Mouse (Mus musculus) forebrain, embryonic 13.5 days (tissue): ENCODE data around the gene Akr1b10. TPM values are rescaled to one million over a fixed set of nuclear protein-coding genes. Genes with fewer than 3 reads are reported as not detected.
A peak's percentile ranks its signal among the peaks of the same experiment; 100 is the strongest.
"Not testable (repeated sequence)": the region's sequence is repeated elsewhere in the genome, so short reads cannot be mapped to it uniquely, and the experiment has no call there.

ENCODE experiments used
- ATAC-seq: fragments of 200-750 bp; cut with Nextera tagmentation; 2 replicates; pipeline ENCODE4 v1.8.0; 2017
- H3K27ac ChIP-seq: fragments of 300-500 bp; sonication (generic); 2 replicates; pipeline ENCODE4 v1.5.1; 2015; ENCODE audit warnings: inconsistent platforms, mild to moderate bottlenecking, moderate library complexity
- H3K27me3 ChIP-seq: fragments of 300-500 bp; sonication (generic); 2 replicates; pipeline ENCODE4 v1.6.1; 2015; ENCODE audit warnings: mild to moderate bottlenecking, inconsistent platforms
- H3K36me3 ChIP-seq: fragments of 300-500 bp; sonication (generic); 2 replicates; pipeline ENCODE4 v1.6.1; 2015; ENCODE audit warnings: mild to moderate bottlenecking, inconsistent platforms; ENCODE audit not compliant: poor library complexity, severe bottlenecking
- H3K4me1 ChIP-seq: fragments of 300-500 bp; sonication (generic); 2 replicates; pipeline ENCODE4 v1.6.1; 2015; ENCODE audit warnings: inconsistent platforms
- H3K4me2 ChIP-seq: fragments of 300-500 bp; sonication (generic); 2 replicates; pipeline ENCODE4 v1.6.1; 2015; ENCODE audit warnings: inconsistent platforms, mild to moderate bottlenecking, moderate library complexity
- H3K4me3 ChIP-seq: fragments of 300-500 bp; sonication (generic); 2 replicates; pipeline ENCODE4 v1.5.1; 2015; ENCODE audit warnings: mild to moderate bottlenecking, inconsistent platforms
- H3K9ac ChIP-seq: fragments of 300-500 bp; sonication (generic); 2 replicates; pipeline ENCODE4 v1.6.1; 2015; ENCODE audit warnings: mild to moderate bottlenecking, inconsistent platforms
- H3K9me3 ChIP-seq: fragments of 300-500 bp; sonication (generic); replicated peaks from 2 replicates; pipeline ENCODE4 v1.6.1; 2016; ENCODE audit warnings: inconsistent platforms
- WGBS: fragments of 180-500 bp; shearing (Covaris S2); methylation state at CpG from one replicate; pipeline ENCODE4 v1.1.7; 2015; 5-methylcytosine and 5-hydroxymethylcytosine counted together
- polyA plus RNA-seq: library from polyadenylated mRNA; unstranded; fragments of >200 nt; fragmentation: Nextera tagmentation; extraction: Ambion mirVana; gene quantifications from 2 replicates; pipeline ENCODE4 v1.2.1, GENCODE M21; 2015

The Akr1b10 gene
- polyA plus RNA-seq, 1 experiment from 2014 or later = 7.1 TPM

DNA sequence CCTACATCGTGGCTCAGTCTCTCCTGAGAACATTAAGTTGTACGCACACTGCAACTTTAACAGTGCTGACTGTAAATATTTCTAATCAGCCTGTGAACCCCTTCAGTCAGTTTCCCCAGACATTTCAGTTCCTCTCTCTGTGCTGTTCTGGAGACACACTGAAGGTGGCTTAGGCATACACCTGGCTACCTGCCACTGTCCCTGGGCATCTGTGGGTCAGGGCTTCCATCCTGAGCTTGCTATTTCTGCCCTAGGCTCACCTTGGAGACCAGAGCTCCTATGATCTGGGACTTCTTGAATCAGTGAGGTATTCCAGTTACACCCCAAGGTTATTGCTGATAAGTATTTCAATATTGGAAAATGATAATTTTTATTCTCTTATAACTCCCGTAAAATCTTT lies 31.6 kb upstream of the Akr1b10 start:
- Histone ChIP-seq H3K4me3 (no peak overlapping the region), H3K4me1 (peaks cover 8% of the 10 kb centered on the region; the same call in 1 of the 2 replicates), H3K36me3 (no peaks in the 10 kb centered on the region), H3K27me3 (no peaks in the 10 kb centered on the region), H3K9me3 (no peaks in the 10 kb centered on the region), H3K9ac (no peak overlapping the region), H3K27ac (no peak overlapping the region), H3K4me2 (no peak overlapping the region)
- no peak for ATAC-seq
- 95% methylated on average over 3 of the region's 3 CpGs for WGBS

DNA sequence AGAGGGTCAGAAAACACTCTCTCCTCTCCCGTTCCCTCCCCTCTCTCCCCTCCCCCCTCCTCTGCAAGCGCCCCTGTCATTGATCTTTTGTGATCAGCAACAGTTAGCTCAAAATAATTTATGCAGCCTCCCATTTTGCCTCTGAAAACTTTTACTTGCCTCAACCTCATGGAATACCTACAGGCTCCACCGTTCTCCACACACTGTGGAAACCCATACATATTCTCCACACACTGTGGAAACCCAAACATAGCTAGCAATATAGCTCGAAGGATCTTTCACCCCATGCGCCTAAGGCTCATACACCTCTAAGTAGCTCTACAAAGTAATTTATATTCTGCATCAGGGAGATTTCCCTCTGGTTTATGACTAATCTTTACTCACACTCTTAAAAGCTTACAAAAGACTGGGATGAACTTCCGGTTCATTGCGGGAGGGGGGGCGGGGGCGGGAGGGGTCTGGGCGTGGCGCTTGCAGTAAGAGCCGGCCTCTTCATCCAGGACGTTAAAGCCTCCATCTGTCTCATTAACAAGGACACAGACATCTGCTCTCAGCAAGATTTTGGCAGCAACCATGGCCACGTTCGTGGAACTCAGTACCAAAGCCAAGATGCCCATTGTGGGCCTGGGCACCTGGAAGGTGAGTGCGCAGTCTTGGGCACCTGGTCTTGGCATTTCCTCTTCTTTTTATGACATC lies 30.2 kb upstream of the Akr1b10 start, which contains the start of gene Akr1b8:
Gene Akr1b8 (plus strand): TSS at position 462 of the 696 bp plus-strand sequence.
- H3K27me3 ChIP-seq = no peaks in the 10 kb centered on the region
- peak within 1 kb of the TSS; percentile 11; the same call in 1 of the 2 replicates for H3K4me3 ChIP-seq
- H3K4me1 ChIP-seq = peaks cover 8% of the 10 kb centered on the region; the same call in 1 of the 2 replicates
- no peaks in the 10 kb centered on the region for H3K9me3 ChIP-seq
- H3K36me3 ChIP-seq = no peaks in the 10 kb centered on the region
- no peak within 1 kb of the TSS; the same call in 1 of the 2 replicates for H3K27ac ChIP-seq
- H3K4me2 ChIP-seq = peak within 1 kb of the TSS; percentile 42
- no peak within 1 kb of the TSS for H3K9ac ChIP-seq
- 13% methylated on average over 16 of the region's 16 CpGs for WGBS
- peak; percentile 41; the same call in 1 of the 2 replicates for ATAC-seq

DNA sequence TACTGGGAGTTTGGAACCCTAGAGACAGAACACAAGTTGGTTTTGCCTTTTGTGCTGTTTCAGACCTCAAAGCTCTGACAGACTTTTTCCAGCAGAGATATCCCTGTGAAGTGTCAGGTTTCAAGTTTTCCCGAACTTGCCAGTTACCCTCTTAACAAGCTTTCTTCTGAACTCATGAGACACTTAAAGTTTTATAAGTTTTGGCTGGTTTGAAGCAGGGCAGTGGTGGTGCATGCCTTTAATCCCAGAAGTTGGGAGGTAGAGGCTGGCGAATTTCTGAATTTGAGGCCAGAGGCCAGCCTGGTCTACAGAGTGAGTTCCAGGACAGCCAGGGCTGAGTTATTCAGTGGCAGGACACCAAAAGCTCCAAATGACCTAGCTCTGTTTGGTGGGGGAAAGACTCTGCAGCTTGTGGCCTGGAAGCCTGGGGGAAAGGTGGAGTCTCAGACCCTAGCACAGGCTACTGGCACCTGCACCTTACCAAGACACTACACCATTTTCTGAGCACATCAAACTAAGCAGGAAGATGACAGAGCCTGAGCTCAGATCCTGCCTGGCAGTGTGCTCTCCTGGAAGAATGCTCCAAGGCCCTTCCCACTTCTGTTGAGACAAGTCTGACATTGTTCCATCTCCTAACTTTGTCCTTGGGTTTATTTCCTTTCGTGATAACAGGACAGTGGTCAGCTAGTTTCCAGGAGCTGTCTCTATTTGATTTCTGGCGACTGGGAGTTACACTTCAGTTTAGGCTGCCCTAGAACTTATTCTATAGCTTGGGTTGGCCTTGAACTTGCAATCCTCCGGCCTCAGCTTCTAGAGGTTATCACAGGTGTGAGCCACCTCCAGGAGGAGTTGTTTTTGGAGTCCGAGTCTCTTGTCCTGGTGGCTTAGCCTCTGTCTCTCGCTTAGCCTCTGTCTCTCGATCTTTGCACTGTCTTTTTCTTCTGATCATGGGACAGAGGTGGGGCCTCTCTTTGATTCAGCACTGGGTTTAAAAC lies 29.4 kb upstream of the Akr1b10 start:
- peaks cover 8% of the 10 kb centered on the region; the same call in 1 of the 2 replicates for H3K4me1 ChIP-seq
- H3K27ac ChIP-seq = no peak overlapping the region; the same call in 1 of the 2 replicates
- H3K4me3 ChIP-seq = no peak overlapping the region
- H3K36me3 ChIP-seq = no peaks in the 10 kb centered on the region
- peak overlapping the region; percentile 42 for H3K4me2 ChIP-seq
- no peak overlapping the region for H3K9ac ChIP-seq
- no peak for ATAC-seq
- WGBS = 80% methylated on average over 8 of the region's 8 CpGs
- H3K27me3 ChIP-seq = no peaks in the 10 kb centered on the region
- H3K9me3 ChIP-seq = no peaks in the 10 kb centered on the region

DNA sequence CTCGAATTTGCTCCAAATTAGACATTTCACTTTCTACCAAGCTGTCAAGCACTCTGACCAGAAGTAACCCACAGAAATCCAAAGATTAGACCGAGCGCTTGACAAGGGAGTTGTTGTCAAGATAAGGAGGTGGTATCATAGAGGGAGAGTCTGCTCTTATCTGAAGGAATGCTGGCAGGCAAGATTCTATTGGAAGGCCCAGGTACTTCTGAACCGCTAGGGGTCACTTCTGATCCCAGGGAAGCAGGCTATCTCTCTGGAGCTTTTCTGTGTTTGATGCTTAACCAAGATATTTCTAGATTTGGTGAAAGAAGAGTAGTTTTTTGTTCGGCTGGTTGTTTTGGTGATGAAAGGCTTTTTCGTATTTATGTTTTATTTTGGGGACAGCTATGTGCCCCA lies 28.7 kb upstream of the Akr1b10 start:
- Histone ChIP-seq H3K4me2 (no peak overlapping the region), H3K4me1 (peaks cover 8% of the 10 kb centered on the region; the same call in 1 of the 2 replicates), H3K27me3 (no peaks in the 10 kb centered on the region), H3K9me3 (no peaks in the 10 kb centered on the region), H3K27ac (no peak overlapping the region), H3K4me3 (no peak overlapping the region), H3K36me3 (no peaks in the 10 kb centered on the region), H3K9ac (no peak overlapping the region)
- ATAC-seq = no peak
- WGBS = 81% methylated on average over 6 of the region's 6 CpGs

DNA sequence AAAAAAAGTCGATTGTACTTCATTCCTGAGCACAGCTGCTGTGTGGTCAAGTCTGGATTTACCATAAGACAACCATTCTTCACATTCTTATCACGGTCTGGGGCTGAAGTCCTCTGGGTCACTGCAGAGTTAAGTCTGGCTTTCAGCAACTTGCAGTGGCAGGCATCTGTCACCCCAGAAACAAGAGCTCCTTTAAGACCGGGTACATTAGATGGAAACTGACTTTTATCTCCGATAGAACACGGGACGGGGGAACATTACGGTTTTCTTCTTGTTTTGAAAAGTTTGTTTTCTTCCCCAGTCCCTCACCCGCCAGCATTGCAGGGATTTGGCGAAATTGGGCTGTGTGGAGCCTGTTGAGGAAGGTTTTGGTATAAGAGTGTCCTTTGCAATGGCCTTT lies 28.2 kb upstream of the Akr1b10 start:
- no peak overlapping the region for H3K9ac ChIP-seq
- WGBS = 91% methylated on average over 9 of the region's 9 CpGs

DNA sequence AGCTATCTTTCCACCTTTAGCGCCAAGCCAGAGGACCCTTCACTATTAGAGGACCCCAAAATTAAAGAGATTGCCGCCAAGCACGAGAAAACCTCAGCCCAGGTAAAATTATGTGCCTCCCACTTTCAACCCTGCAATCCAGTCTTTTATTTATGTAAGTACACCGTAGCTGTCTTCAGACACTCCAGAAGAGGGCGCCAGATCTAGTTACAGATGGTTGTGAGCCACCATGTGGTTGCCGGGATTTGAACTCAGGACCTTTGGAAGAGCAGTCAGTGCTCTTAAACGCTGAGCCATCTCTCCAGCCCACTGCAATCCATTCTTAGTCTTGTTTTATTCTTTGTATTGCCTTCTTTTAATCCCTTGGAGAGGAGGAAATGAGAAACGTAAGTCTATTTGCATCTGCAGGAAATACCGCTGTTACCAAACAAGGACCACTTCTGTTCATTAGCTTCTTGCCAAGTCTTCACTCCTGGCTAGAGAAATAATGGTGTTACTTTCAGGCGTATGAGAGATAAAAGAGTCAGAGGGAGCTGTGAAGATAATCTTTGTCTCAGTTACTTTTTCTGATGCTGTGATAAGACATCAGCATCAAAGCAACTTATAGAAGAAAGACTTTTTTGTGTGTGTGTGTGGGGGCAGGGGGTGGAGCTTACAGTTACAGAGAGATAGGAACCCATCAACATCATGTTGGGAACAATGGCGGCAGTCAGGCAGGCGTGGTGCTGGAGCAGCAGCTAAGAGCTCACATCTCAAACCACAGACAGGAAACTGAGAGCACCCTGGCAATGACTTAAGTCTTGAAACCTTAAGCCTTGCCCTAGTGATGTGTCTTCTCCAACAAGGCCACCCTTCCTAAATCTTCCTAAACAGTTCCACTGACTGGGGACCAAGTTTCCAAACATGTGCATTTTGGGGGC lies 19.5 kb upstream of the Akr1b10 start:
- Histone ChIP-seq H3K9ac (no peak overlapping the region), H3K4me2 (no peak overlapping the region), H3K4me3 (no peak overlapping the region), H3K36me3 (no peaks in the 10 kb centered on the region), H3K9me3 (no peaks in the 10 kb centered on the region), H3K4me1 (no peaks in the 10 kb centered on the region), H3K27ac (no peak overlapping the region), H3K27me3 (no peaks in the 10 kb centered on the region)
- WGBS = 86% methylated on average over 12 of the region's 12 CpGs
- no peak for ATAC-seq

More for the DNA sequence above, 28.2 kb upstream of the Akr1b10 start:
- Histone ChIP-seq H3K27ac (no peak overlapping the region), H3K4me3 (no peak overlapping the region), H3K4me2 (no peak overlapping the region), H3K27me3 (no peaks in the 10 kb centered on the region), H3K4me1 (peaks cover 8% of the 10 kb centered on the region; the same call in 1 of the 2 replicates), H3K36me3 (no peaks in the 10 kb centered on the region), H3K9me3 (no peaks in the 10 kb centered on the region)
- no peak for ATAC-seq

DNA sequence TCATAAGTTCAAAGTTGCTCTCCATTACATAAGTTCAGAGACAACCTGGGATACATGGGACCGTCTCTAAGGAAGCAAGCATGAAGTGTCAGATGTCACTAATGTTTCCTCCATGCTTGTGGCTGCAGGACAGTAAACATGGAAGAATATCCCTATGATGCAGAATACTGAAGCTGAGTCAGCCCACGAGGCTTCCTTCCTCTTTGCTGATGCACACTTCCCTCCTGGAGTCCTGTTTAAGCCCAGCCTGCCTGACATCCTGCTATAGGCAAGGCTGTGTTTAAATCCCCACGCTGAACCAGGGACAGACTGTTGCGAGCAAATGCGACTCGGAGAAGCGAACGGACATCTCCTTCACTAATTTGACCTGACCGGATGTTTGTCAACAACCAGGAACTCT lies 16.0 kb upstream of the Akr1b10 start:
- Histone ChIP-seq H3K4me3 (no peak overlapping the region), H3K4me1 (no peaks in the 10 kb centered on the region), H3K27me3 (no peaks in the 10 kb centered on the region), H3K9me3 (no peaks in the 10 kb centered on the region), H3K36me3 (no peaks in the 10 kb centered on the region), H3K4me2 (no peak overlapping the region), H3K9ac (no peak overlapping the region), H3K27ac (no peak overlapping the region)
- 90% methylated on average over 9 of the region's 9 CpGs for WGBS
- ATAC-seq = no peak

DNA sequence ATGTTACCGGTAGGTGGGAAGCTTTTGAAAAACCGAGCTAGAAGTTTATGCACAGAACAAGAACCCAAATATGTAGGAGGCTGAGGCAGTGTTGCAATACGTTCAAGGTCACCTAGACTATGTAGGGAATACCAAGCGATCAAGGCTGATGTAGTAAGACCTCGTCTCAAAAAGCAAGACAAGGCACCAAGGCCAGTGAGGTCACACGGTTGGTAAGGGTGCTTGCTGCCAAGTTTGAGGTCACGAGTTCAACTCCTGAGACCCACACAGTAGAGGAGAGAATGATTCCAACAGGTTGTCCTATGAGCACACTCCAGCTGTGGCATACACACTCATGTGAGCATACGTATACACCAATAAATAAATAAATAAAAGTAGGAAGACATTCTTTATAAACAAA lies 13.9 kb upstream of the Akr1b10 start:
- Histone ChIP-seq H3K4me3 (no peak overlapping the region), H3K9ac (no peak overlapping the region), H3K4me2 (no peak overlapping the region), H3K27ac (no peak overlapping the region), H3K36me3 (no peaks in the 10 kb centered on the region), H3K4me1 (no peaks in the 10 kb centered on the region), H3K27me3 (no peaks in the 10 kb centered on the region), H3K9me3 (no peaks in the 10 kb centered on the region)
- WGBS = 79% methylated on average over 8 of the region's 8 CpGs
- ATAC-seq = no peak

DNA sequence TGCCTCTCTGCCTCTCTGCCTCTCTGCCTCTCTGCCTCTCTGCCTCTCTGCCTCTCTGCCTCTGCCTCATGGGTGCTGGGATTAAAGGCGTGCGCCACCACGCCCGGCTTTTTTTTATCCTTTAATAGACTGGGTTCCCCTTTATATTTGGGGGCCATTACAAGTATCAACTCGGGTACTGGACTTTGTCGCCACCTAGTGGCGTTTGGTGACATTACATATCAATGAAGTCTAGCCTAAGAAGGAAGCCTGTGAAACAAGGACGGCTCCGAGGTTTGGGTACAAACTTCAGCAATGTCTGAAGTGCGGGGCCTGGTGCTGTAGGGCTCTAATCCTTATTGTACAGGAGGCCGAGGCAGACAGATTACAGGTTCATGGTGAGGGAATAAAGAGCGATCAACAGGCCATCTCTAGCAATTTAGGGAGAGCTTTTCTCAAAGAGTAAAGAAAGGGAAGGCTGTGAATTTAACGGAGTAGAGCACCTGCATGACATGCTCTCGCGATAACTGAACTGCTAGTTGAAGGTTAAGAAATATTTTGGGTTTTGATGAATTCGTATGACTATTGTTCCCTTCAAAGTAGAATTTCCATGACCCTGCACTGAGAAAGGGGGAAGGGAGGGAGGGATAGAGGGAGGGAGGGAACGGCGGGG lies 12.2 kb upstream of the Akr1b10 start:
- Histone ChIP-seq H3K9me3 (no peaks in the 10 kb centered on the region), H3K36me3 (no peaks in the 10 kb centered on the region), H3K4me1 (no peaks in the 10 kb centered on the region), H3K4me3 (no peak overlapping the region), H3K4me2 (peak overlapping the region; percentile 35), H3K27me3 (no peaks in the 10 kb centered on the region), H3K9ac (no peak overlapping the region), H3K27ac (no peak overlapping the region)
- WGBS = 23% methylated on average over 18 of the region's 18 CpGs
- 0 out of 2 replicates have a peak, but pooled peaks have one; percentile 24 for ATAC-seq

DNA sequence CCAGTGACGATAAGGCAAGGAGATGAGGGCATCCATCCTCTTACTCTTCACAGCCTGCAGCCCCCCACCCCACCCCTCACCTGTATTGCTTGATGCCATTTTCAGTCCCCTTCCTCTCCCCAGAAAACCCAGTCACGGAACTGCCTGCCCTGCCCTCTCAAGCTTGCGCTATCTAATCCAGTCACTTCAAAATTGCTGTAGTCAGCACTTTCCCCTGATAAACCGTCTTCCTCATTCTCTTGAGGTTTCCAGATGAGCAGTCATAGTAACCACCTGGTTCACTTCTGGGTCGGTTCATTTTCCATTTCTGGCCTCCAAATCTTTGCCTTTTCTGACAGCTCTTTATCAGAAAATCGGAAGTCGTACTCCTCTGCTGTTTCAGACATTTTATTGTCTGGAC lies 10.2 kb upstream of the Akr1b10 start:
- H3K4me1 ChIP-seq = no peaks in the 10 kb centered on the region
- no peaks in the 10 kb centered on the region for H3K9me3 ChIP-seq
- no peaks in the 10 kb centered on the region for H3K27me3 ChIP-seq
- H3K27ac ChIP-seq = no peak overlapping the region
- H3K36me3 ChIP-seq = no peaks in the 10 kb centered on the region
- no peak overlapping the region for H3K4me3 ChIP-seq
- H3K9ac ChIP-seq = no peak overlapping the region
- ATAC-seq = no peak
- no peak overlapping the region for H3K4me2 ChIP-seq
- WGBS = 88% methylated on average over 7 of the region's 7 CpGs

DNA sequence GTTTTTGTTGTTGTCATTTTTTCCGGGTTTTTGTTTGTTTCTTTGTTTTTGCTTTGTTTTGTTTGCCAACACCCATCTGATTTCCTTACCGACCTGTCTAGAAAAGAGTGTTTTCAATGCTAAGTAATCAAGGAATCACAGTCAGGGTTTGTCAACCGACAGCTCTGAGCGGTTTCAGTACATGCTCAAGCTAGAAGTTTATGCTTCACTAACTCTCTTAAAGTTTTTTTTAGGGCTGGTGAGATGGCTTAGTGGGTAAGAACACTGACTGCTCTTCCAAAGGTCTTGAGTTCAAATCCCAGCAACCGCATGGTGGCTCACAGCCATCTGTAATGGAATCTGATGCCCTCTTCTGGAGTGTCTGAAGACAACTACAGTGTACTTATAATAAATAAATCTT lies 8.1 kb upstream of the Akr1b10 start:
- H3K27me3 ChIP-seq, H3K4me2 ChIP-seq, H3K36me3 ChIP-seq, ATAC-seq, H3K27ac ChIP-seq, H3K4me3 ChIP-seq, H3K9ac ChIP-seq, H3K9me3 ChIP-seq, H3K4me1 ChIP-seq: not testable (repeated sequence)
- WGBS = 78% methylated on average over 5 of the region's 5 CpGs
